Mouse (Mus musculus): ENCODE results near the gene Gpr39. TPM values are rescaled to one million over a fixed set of nuclear protein-coding genes. Genes with fewer than 3 reads are reported as not detected.

The Gpr39 gene
- polyA plus RNA-seq, 1 experiment from 2014 or later: 3.7 TPM

DNA sequence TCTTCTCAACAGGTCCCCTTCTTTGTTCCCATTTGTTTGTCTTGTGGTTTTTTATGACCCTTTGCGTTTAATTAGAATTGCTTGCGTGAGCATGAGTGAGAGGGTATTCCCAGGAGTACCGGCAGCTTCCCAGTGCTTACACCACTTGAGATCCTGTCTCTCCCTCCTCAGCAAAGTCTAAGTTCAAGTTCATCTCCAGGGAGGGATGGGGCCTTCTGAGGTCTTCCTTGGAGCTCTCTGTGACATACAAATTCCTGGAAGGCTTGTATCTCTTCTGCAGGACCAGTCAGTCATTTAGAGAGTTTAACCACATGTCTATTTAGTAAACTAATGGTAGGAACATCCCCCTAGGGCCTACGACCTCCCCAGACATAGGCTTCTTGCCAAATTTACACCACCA lies 55.1 kb downstream of the Gpr39 start:
- WGBS: 50% methylated on average over 4 of the region's 4 CpGs
- no peak for ATAC-seq (ENCODE audit: low FRiP score, low TSS enrichment)
- Histone ChIP-seq H3K36me3 (ENCODE audit: control insufficient read depth, insufficient read depth, low read length) (no peaks in the 10 kb centered on the region), H3K4me1 (ENCODE audit: control insufficient read depth, insufficient read depth, low read length) (no peaks in the 10 kb centered on the region), H3K9me3 (ENCODE audit: control insufficient read depth, low read length) (no peaks in the 10 kb centered on the region), H3K4me3 (ENCODE audit: low read length) (no peak overlapping the region), H3K4me2 (replicated peaks; ENCODE audit: low read depth, low read length) (no peak overlapping the region), H3K27me3 (ENCODE audit: control insufficient read depth, insufficient read depth, low read length) (no peaks in the 10 kb centered on the region), H3K9ac (ENCODE audit: low read depth, low read length) (no peak overlapping the region), H3K27ac (ENCODE audit: low read depth, low read length) (no peak overlapping the region)

DNA sequence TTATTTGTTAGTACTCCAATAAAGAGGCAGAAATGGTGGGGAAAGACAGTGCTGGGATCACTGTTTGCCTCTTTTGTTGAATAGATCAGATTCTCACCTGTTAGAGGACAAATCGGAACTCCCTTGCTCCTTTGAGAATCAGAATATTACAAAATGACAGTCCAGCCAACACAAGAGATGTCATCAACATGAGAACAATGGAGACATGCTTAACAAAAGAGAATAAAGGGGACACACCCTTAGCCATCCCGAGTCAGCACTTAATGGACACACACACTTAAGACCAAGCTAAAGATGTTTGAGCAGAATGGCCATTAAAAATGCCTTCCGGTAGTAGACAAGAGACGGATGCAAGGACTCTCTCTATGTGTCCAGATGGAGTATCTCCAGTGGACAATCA lies 68.0 kb downstream of the Gpr39 start:
- H3K9me3 ChIP-seq (ENCODE audit: control insufficient read depth, low read length): no peaks in the 10 kb centered on the region
- H3K27me3 ChIP-seq (ENCODE audit: control insufficient read depth, insufficient read depth, low read length): no peaks in the 10 kb centered on the region
- no peaks in the 10 kb centered on the region for H3K4me1 ChIP-seq (ENCODE audit: control insufficient read depth, insufficient read depth, low read length)
- H3K4me2 ChIP-seq (replicated peaks; ENCODE audit: low read depth, low read length): no peak overlapping the region
- H3K9ac ChIP-seq (ENCODE audit: low read depth, low read length): no peak overlapping the region
- no peak overlapping the region for H3K27ac ChIP-seq (ENCODE audit: low read depth, low read length)
- H3K4me3 ChIP-seq (ENCODE audit: low read length): no peak overlapping the region
- 88% methylated on average over 4 of the region's 4 CpGs for WGBS
- H3K36me3 ChIP-seq (ENCODE audit: control insufficient read depth, insufficient read depth, low read length): no peaks in the 10 kb centered on the region
- no peak for ATAC-seq (ENCODE audit: low FRiP score, low TSS enrichment)

DNA sequence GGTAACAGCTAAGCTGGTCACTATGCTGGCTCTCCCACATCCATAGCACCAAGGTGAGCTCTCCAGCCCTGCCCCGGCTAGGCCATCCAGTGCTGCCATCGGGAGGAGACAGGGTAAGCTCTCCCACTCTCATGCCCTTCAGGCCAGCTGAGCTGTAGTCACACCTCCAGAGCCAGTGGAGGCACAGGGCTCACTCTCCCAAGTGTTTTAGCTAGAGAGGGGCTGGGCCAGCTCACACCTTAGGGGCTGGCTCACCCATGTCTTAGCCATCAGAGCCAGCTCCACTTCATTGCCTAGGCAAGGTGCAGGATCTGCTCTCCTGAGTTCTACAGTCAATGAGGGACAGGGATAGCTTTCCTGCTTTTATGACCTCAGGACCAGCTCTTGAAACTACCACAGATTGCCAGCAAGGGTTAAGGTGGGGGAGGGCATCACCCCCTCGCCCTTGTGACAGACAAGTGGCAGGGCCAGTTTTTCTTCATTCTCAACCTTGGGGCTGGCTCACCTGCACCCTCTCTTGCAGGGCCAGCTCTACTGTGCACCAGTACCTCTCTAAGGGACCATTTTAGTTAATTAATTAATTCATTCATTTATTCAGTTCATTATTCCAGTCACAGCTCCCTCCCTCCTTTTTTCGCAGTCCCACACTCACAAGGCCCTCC lies 78.7 kb downstream of the Gpr39 start:
- ATAC-seq (ENCODE audit: low FRiP score, low TSS enrichment): peak; percentile 62
- 82% methylated on average over 4 of the region's 4 CpGs for WGBS
- H3K27ac ChIP-seq (ENCODE audit: low read depth, low read length): no peak overlapping the region
- no peaks in the 10 kb centered on the region for H3K9me3 ChIP-seq (ENCODE audit: control insufficient read depth, low read length)
- 0 out of 2 replicates have a peak, but pooled peaks cover 6% of the 10 kb centered on the region for H3K4me1 ChIP-seq (ENCODE audit: control insufficient read depth, insufficient read depth, low read length)
- H3K36me3 ChIP-seq (ENCODE audit: control insufficient read depth, insufficient read depth, low read length): no peaks in the 10 kb centered on the region
- H3K9ac ChIP-seq (ENCODE audit: low read depth, low read length): no peak overlapping the region
- no peak overlapping the region for H3K4me3 ChIP-seq (ENCODE audit: low read length)
- H3K27me3 ChIP-seq (ENCODE audit: control insufficient read depth, insufficient read depth, low read length): no peaks in the 10 kb centered on the region
- no peak overlapping the region for H3K4me2 ChIP-seq (replicated peaks; ENCODE audit: low read depth, low read length)

- Histone ChIP-seq H3K4me3 (ENCODE audit: low read length) (no peak overlapping the region), H3K4me1 (ENCODE audit: control insufficient read depth, insufficient read depth, low read length) (0 out of 2 replicates have a peak, but pooled peaks cover 6% of the 10 kb centered on the region), H3K36me3 (ENCODE audit: control insufficient read depth, insufficient read depth, low read length) (no peaks in the 10 kb centered on the region), H3K4me2 (replicated peaks; ENCODE audit: low read depth, low read length) (no peak overlapping the region), H3K9me3 (ENCODE audit: control insufficient read depth, low read length) (no peaks in the 10 kb centered on the region), H3K27me3 (ENCODE audit: control insufficient read depth, insufficient read depth, low read length) (no peaks in the 10 kb centered on the region), H3K9ac (ENCODE audit: low read depth, low read length) (no peak overlapping the region), H3K27ac (ENCODE audit: low read depth, low read length) (no peak overlapping the region)
- WGBS: 39% methylated on average over 15 of the region's 15 CpGs
- peak; percentile 35; the same call in 1 of the 2 replicates for ATAC-seq (ENCODE audit: low FRiP score, low TSS enrichment)
Observed at GRCm38 (mm10) chr1:125759972-125760695, 83.3 kb downstream of the Gpr39 start.

GRCm38 (mm10) chr1:125760696-125761025 lies 83.9 kb downstream of the Gpr39 start:
- Histone ChIP-seq H3K36me3 (ENCODE audit: control insufficient read depth, insufficient read depth, low read length) (no peaks in the 10 kb centered on the region), H3K4me2 (replicated peaks; ENCODE audit: low read depth, low read length) (no peak overlapping the region), H3K4me3 (ENCODE audit: low read length) (no peak overlapping the region), H3K27ac (ENCODE audit: low read depth, low read length) (no peak overlapping the region), H3K9ac (ENCODE audit: low read depth, low read length) (no peak overlapping the region), H3K9me3 (ENCODE audit: control insufficient read depth, low read length) (no peaks in the 10 kb centered on the region), H3K4me1 (ENCODE audit: control insufficient read depth, insufficient read depth, low read length) (0 out of 2 replicates have a peak, but pooled peaks cover 6% of the 10 kb centered on the region), H3K27me3 (ENCODE audit: control insufficient read depth, insufficient read depth, low read length) (no peaks in the 10 kb centered on the region)
- 75% methylated on average over 5 of the region's 5 CpGs for WGBS
- no peak for ATAC-seq (ENCODE audit: low FRiP score, low TSS enrichment)

- Histone ChIP-seq H3K27ac (ENCODE audit: low read depth, low read length) (no peak overlapping the region), H3K4me1 (ENCODE audit: control insufficient read depth, insufficient read depth, low read length) (0 out of 2 replicates have a peak, but pooled peaks cover 6% of the 10 kb centered on the region), H3K9me3 (ENCODE audit: control insufficient read depth, low read length) (no peaks in the 10 kb centered on the region), H3K4me2 (replicated peaks; ENCODE audit: low read depth, low read length) (no peak overlapping the region), H3K27me3 (ENCODE audit: control insufficient read depth, insufficient read depth, low read length) (no peaks in the 10 kb centered on the region), H3K9ac (ENCODE audit: low read depth, low read length) (no peak overlapping the region), H3K4me3 (ENCODE audit: low read length) (no peak overlapping the region), H3K36me3 (ENCODE audit: control insufficient read depth, insufficient read depth, low read length) (no peaks in the 10 kb centered on the region)
- 86% methylated on average over 1 of the region's 1 CpGs for WGBS
- no peak for ATAC-seq (ENCODE audit: low FRiP score, low TSS enrichment)
Observed at GRCm38 (mm10) chr1:125762076-125762475, 85.3 kb downstream of the Gpr39 start.

- H3K9me3 ChIP-seq (ENCODE audit: control insufficient read depth, low read length): no peaks in the 10 kb centered on the region
- ATAC-seq (ENCODE audit: low FRiP score, low TSS enrichment): no peak
- no peaks in the 10 kb centered on the region for H3K36me3 ChIP-seq (ENCODE audit: control insufficient read depth, insufficient read depth, low read length)
- H3K4me3 ChIP-seq (ENCODE audit: low read length): no peak overlapping the region
- WGBS: 34% methylated on average over 4 of the region's 4 CpGs
- no peak overlapping the region for H3K27ac ChIP-seq (ENCODE audit: low read depth, low read length)
- H3K9ac ChIP-seq (ENCODE audit: low read depth, low read length): no peak overlapping the region
- H3K4me2 ChIP-seq (replicated peaks; ENCODE audit: low read depth, low read length): no peak overlapping the region
- H3K4me1 ChIP-seq (ENCODE audit: control insufficient read depth, insufficient read depth, low read length): no peaks in the 10 kb centered on the region
- no peaks in the 10 kb centered on the region for H3K27me3 ChIP-seq (ENCODE audit: control insufficient read depth, insufficient read depth, low read length)
Observed at GRCm38 (mm10) chr1:125789804-125790203, 113.0 kb downstream of the Gpr39 start.

DNA sequence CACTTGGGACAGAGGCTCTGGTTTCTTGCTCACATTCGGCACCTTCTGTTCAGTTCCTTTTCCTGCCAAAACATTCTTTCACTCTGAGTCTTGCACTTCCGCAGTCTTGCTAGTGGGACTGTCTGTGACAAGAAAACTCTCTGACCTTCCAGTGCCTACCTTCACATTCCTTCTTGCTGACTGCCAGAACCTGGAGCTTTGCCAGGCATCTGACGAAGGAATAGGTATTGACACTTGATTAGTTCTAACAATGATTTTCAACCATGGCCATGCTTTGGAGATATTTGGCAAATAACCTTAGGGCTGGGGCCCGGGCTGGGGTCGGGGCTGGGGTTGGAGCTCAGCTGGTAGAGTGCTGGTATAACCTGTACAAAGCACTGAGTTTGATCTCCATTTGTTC lies 123.7 kb downstream of the Gpr39 start:
- no peak overlapping the region for H3K9ac ChIP-seq (ENCODE audit: low read depth, low read length)
- no peaks in the 10 kb centered on the region for H3K27me3 ChIP-seq (ENCODE audit: control insufficient read depth, insufficient read depth, low read length)
- H3K4me2 ChIP-seq (replicated peaks; ENCODE audit: low read depth, low read length): no peak overlapping the region
- WGBS: 95% methylated on average over 5 of the region's 5 CpGs
- H3K4me3 ChIP-seq (ENCODE audit: low read length): no peak overlapping the region
- H3K4me1 ChIP-seq (ENCODE audit: control insufficient read depth, insufficient read depth, low read length): no peaks in the 10 kb centered on the region
- no peak overlapping the region for H3K27ac ChIP-seq (ENCODE audit: low read depth, low read length)
- peaks cover 7% of the 10 kb centered on the region for H3K9me3 ChIP-seq (ENCODE audit: control insufficient read depth, low read length)
- H3K36me3 ChIP-seq (ENCODE audit: control insufficient read depth, insufficient read depth, low read length): no peaks in the 10 kb centered on the region
- ATAC-seq (ENCODE audit: low FRiP score, low TSS enrichment): no peak

- no peaks in the 10 kb centered on the region for H3K4me1 ChIP-seq (ENCODE audit: control insufficient read depth, insufficient read depth, low read length)
- H3K27me3 ChIP-seq (ENCODE audit: control insufficient read depth, insufficient read depth, low read length): no peaks in the 10 kb centered on the region
- H3K4me2 ChIP-seq (replicated peaks; ENCODE audit: low read depth, low read length): no peak overlapping the region
- no peak overlapping the region for H3K4me3 ChIP-seq (ENCODE audit: low read length)
- no peak overlapping the region for H3K9ac ChIP-seq (ENCODE audit: low read depth, low read length)
- 47% methylated on average over 2 of the region's 2 CpGs for WGBS
- H3K36me3 ChIP-seq (ENCODE audit: control insufficient read depth, insufficient read depth, low read length): no peaks in the 10 kb centered on the region
- no peak for ATAC-seq (ENCODE audit: low FRiP score, low TSS enrichment)
- no peaks in the 10 kb centered on the region for H3K9me3 ChIP-seq (ENCODE audit: control insufficient read depth, low read length)
- no peak overlapping the region for H3K27ac ChIP-seq (ENCODE audit: low read depth, low read length)
Observed at GRCm38 (mm10) chr1:125808426-125808825, 131.6 kb downstream of the Gpr39 start.

Data from kidney, embryonic 14.5 days (tissue).